Mouse (Mus musculus) intestine, embryonic 14.5 days (tissue): ENCODE measurements around the gene Cldn14. TPM values are rescaled to one million over a fixed set of nuclear protein-coding genes. Genes with fewer than 3 reads are reported as not detected.

Source experiments
- ATAC-seq: fragments of 200-750 bp; cut with Nextera tagmentation; replicated peaks from 2 replicates; pipeline ENCODE4 v1.8.0; 2017; ENCODE audit warnings: low read depth, moderate number of reproducible peaks, moderate TSS enrichment, moderate library complexity; ENCODE audit not compliant: low FRiP score, low TSS enrichment
- DNase-seq: peaks from one replicate; pipeline ENCODE4 v3.0.0-alpha.2; 2018; ENCODE audit warnings: low spot score
- H3K27ac ChIP-seq: fragments of 300-500 bp; sonication (generic); 2 replicates; pipeline ENCODE4 v1.5.1; 2014; ENCODE audit warnings: low read depth, mild to moderate bottlenecking, control low read depth
- H3K27me3 ChIP-seq: fragments of 300-500 bp; sonication (generic); replicated peaks from 2 replicates; pipeline ENCODE4 v1.6.1; 2014; ENCODE audit warnings: low read length, control low read depth; ENCODE audit not compliant: control insufficient read depth, insufficient read depth
- H3K36me3 ChIP-seq: fragments of 300-500 bp; sonication (generic); 2 replicates; pipeline ENCODE4 v1.6.1; 2014; ENCODE audit warnings: low read length, control low read depth; ENCODE audit not compliant: control insufficient read depth, insufficient read depth
- H3K4me1 ChIP-seq: fragments of 300-500 bp; sonication (generic); replicated peaks from 2 replicates; pipeline ENCODE4 v1.6.1; 2014; ENCODE audit warnings: low read length, control low read depth, mixed read lengths; ENCODE audit not compliant: control insufficient read depth, insufficient read depth
- H3K4me2 ChIP-seq: fragments of 300-500 bp; sonication (generic); 2 replicates; pipeline ENCODE4 v1.6.1; 2014; ENCODE audit warnings: low read length
- H3K4me3 ChIP-seq: fragments of 300-500 bp; sonication (generic); 2 replicates; pipeline ENCODE4 v1.5.1; 2014; ENCODE audit warnings: low read depth, low read length, control low read depth, mixed read lengths
- H3K9ac ChIP-seq: fragments of 300-500 bp; sonication (generic); 2 replicates; pipeline ENCODE4 v1.6.1; 2014; ENCODE audit warnings: mild to moderate bottlenecking, low read length
- H3K9me3 ChIP-seq: fragments of 300-500 bp; sonication (generic); 2 replicates; pipeline ENCODE4 v1.6.1; 2016; ENCODE audit warnings: low read length, control low read depth; ENCODE audit not compliant: control insufficient read depth
- WGBS: fragments of 180-500 bp; shearing (Covaris S2); extraction: QIAGEN DNeasy Blood & Tissue Kit; methylation state at CpG from one replicate; pipeline ENCODE4 v1.1.7; 2014; 5-methylcytosine and 5-hydroxymethylcytosine counted together
- polyA plus RNA-seq: library from polyadenylated mRNA; unstranded; fragments of >200 nt; fragmentation: Nextera tagmentation; extraction: Ambion mirVana; gene quantifications from 2 replicates; pipeline ENCODE4 v1.2.1, GENCODE M21; 2014

Gene Cldn14
- polyA plus RNA-seq, 1 experiment from 2014 or later: 0.14 TPM

DNA sequence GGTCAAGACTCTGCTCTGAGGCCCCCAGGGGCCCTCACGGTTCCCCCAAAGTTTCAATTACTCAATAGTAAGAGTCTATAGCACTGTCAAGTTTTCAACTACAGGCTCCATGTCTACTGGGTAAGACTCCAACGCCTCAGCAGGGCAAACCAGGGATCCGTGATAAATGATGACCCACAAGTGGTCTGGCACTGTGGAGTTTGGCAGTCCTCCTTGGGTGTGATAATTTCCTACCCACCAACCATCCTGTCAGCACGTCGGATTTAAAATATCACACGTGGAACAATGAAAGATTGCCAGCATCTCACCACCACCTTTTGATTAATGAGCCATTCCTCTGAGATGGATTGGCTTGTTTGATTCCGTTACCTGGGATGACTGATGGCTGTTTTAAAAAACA lies 51.7 kb downstream of the Cldn14 start:
- Histone ChIP-seq H3K36me3 (no peaks in the 10 kb centered on the region), H3K27me3 (no peaks in the 10 kb centered on the region), H3K9ac (no peak overlapping the region), H3K4me1 (peaks cover 9% of the 10 kb centered on the region; the same call in 1 of the 2 replicates), H3K4me2 (no peak overlapping the region), H3K27ac (no peak overlapping the region), H3K9me3 (no peaks in the 10 kb centered on the region), H3K4me3 (no peak overlapping the region)
- 78% methylated on average over 7 of the region's 7 CpGs for WGBS
- ATAC-seq: no peak
- DNase-seq: no peak

DNA sequence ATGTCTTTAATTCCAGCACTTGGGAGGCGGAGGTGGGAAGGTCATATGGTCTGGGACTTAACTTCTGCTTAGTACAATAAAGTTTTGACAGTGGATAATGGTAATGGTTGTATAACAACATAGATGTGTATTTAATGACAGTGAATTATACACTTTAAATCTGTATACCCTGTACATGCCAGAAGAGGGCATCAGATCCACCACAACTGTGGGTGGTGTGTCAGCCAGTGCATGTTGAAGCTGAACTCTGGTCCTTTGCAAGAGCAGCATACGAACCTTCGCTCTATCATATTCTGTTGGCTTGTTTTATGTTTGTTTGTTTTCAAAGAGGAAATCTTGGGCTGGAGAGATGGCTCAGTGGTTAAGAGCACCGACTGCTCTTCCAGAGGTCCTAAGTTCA lies 61.2 kb downstream of the Cldn14 start:
- 87% methylated on average over 4 of the region's 4 CpGs for WGBS
- Histone ChIP-seq H3K36me3 (no peaks in the 10 kb centered on the region), H3K9me3 (no peaks in the 10 kb centered on the region), H3K4me1 (peaks cover 10% of the 10 kb centered on the region), H3K4me3 (no peak overlapping the region), H3K4me2 (no peak overlapping the region), H3K9ac (no peak overlapping the region), H3K27me3 (0 out of 2 replicates have a peak, but pooled peaks cover 7% of the 10 kb centered on the region), H3K27ac (no peak overlapping the region)
- ATAC-seq (no peak), DNase-seq (no peak)

DNA sequence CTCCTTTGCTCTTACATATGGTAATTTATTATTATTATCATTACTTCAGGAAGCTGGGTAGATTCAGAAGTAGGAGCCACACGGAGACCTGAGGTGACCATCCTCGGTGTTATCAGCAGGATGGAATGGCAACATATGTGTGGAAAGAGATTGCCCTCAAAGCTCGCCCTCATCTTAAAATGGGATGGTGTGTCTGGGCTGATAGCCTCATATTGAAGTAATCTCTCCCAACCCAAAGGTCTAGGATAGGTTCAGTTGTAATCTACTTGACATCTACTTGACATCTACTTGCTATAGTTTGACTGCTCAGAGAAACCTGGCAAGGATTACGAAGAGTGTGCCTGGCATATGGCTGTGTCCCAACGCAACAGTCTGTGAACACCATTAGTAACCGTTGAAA lies 64.3 kb downstream of the Cldn14 start:
- WGBS: 81% methylated on average over 6 of the region's 6 CpGs
- H3K4me1 ChIP-seq: peaks cover 8% of the 10 kb centered on the region
- DNase-seq: no peak
- H3K27me3 ChIP-seq: 0 out of 2 replicates have a peak, but pooled peaks cover 7% of the 10 kb centered on the region
- H3K9ac ChIP-seq: no peak overlapping the region
- H3K4me3 ChIP-seq: no peak overlapping the region
- ATAC-seq: no peak
- no peaks in the 10 kb centered on the region for H3K9me3 ChIP-seq
- no peak overlapping the region for H3K27ac ChIP-seq
- H3K36me3 ChIP-seq: no peaks in the 10 kb centered on the region
- H3K4me2 ChIP-seq: no peak overlapping the region

DNA sequence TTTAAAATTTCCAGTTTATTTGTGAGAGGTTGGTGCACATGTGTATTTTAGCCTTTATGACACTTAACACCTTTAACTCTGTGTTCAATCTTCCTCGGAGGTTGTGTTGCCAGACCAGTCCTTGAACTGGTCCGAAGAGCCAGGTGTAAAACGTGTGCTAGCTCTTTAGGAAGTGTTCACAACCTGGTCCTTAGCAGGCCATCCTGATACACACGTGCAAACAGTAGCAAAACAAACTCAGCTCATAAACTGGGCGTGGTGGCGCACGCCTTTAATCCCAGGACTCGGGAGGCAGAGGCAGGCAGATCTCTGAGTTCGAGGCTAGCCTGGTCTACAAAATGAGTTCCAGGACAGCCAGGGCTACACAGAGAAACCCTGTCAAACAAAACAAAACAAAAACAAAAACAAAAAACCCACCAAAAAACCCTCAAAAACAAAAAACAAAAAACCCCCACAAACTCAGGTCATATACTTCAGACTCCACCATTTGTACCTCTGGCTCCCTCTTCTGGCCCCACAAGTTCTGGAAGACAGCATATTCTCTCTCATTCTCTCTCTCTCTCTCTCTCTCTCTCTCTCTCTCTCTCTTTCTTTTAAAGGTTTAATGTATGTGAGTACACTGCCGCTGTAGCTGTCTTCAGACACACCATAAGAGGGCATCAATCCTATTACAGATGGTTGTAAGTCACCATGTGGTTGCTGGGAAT lies 65.7 kb downstream of the Cldn14 start:
- Histone ChIP-seq H3K4me3 (no peak overlapping the region), H3K9me3 (no peaks in the 10 kb centered on the region), H3K27ac (no peak overlapping the region), H3K4me1 (peaks cover 8% of the 10 kb centered on the region), H3K9ac (no peak overlapping the region), H3K27me3 (0 out of 2 replicates have a peak, but pooled peaks cover 7% of the 10 kb centered on the region), H3K36me3 (no peaks in the 10 kb centered on the region), H3K4me2 (no peak overlapping the region)
- ATAC-seq (no peak), DNase-seq (no peak)
- WGBS: 86% methylated on average over 10 of the region's 10 CpGs

DNA sequence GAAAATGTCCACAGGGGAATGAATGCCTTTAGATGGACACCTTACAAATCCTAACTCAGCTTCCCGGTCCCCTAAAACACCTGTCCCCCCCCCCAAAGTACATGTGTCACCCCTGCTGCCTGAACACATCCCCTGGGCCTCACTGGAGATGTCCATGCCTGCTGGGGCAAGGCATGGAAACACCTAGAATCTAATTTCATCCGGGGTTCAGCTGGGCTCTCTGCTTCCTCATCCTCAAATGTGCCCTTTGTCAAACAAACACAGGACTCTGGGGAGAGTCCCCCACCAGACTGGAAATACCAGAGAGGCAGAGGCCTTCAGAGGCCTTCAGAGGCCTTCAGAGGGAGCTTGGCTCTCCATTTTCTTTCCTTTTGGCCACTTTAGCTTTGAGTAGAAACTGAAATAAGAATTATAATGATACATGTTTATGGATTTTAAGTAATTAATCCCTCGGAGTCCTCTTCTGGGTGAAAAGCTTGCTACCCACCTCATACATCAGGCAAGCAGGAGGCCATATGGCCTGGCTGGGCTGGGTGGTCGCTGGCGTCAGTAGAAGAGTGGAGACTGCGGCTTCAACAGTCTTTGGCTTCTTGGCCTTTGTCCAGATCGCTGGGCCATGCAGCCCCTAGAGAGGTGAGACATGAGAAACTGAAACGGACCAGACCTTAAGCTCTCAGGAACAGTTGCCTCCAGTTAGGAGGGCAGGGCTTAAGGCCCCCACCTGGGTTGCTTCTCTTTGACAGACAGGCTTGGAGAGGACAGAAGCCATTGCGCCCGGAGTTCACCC lies 66.7 kb downstream of the Cldn14 start:
- Histone ChIP-seq H3K4me2 (no peak overlapping the region), H3K27me3 (peaks cover 11% of the 10 kb centered on the region; the same call in 1 of the 2 replicates), H3K4me3 (no peak overlapping the region), H3K9me3 (no peaks in the 10 kb centered on the region), H3K4me1 (peaks cover 8% of the 10 kb centered on the region), H3K27ac (no peak overlapping the region), H3K9ac (no peak overlapping the region), H3K36me3 (no peaks in the 10 kb centered on the region)
- no peak for DNase-seq
- ATAC-seq: no peak
- WGBS: 63% methylated on average over 10 of the region's 10 CpGs

DNA sequence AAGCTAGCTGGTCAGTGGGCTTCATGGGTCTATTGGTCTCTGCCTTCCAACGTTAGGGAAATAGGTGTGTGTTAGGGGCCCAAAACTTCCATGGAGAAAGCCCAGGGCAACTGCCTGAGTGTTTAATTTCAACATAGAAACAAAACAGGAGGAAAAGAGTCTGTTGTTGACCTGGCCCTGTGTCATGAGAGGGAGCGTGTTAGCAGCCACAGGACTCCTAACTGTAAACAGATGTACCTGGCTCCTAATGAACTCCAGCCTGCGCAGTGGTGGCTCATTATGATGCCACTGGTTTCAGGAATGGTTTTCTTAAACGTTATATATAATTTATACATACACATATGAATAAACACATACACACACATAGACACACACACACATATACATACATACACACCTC lies 68.7 kb downstream of the Cldn14 start:
- Histone ChIP-seq H3K4me3 (no peak overlapping the region), H3K9ac (no peak overlapping the region), H3K27ac (no peak overlapping the region), H3K27me3 (peaks cover 18% of the 10 kb centered on the region), H3K4me1 (peaks cover 8% of the 10 kb centered on the region), H3K4me2 (no peak overlapping the region), H3K9me3 (no peaks in the 10 kb centered on the region), H3K36me3 (no peaks in the 10 kb centered on the region)
- no peak for DNase-seq
- 65% methylated on average over 4 of the region's 4 CpGs for WGBS
- ATAC-seq: no peak

DNA sequence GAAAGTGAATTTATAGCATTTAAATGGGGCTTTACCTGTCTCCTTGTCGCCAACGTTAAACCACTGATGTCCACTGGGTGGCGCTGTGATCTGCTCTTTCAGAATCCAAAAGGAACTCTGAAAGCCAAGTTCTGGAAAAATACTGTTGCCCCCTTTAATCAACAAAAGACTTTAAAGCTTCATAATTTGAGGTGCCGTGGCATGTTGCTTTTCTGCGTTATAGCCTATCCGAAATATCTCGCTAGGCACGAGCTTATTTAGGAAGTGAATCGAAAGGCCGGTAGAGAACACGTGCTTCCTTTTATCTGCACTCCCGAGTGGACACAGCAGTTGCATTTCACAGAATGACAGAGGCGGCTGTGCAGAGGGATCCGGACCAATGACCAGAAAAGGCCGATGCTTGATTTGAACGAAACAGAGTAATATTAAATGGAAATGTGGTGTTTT lies 70.2 kb downstream of the Cldn14 start:
- Histone ChIP-seq H3K4me2 (peak overlapping the region; percentile 52), H3K4me3 (peak overlapping the region; percentile 33; the same call in 1 of the 2 replicates), H3K27ac (no peak overlapping the region), H3K9me3 (no peaks in the 10 kb centered on the region), H3K36me3 (no peaks in the 10 kb centered on the region), H3K4me1 (peaks cover 8% of the 10 kb centered on the region), H3K27me3 (peaks cover 21% of the 10 kb centered on the region), H3K9ac (no peak overlapping the region)
- DNase-seq: peak; percentile 95
- ATAC-seq: no peak
- WGBS: 12% methylated on average over 16 of the region's 16 CpGs

DNA sequence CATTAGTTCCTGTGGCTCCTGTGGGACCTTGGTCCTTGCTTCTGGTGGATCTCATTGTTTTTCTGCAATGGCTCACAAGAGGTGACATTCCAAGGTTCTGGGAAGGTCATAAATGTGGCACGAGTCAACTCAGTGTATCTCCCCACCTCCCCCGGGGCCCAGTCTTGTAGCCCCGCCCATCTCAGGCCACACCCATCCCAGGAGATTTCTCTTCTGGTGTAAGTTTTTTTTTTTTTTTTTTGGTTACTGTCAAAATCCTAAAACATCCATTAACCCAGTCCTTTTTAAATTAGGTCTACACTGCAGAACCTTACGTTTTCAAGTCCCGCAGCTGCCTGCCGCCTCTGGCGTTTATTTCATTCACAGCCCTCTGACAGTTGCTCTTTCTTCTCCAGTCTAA lies 73.6 kb downstream of the Cldn14 start:
- 25% methylated on average over 7 of the region's 7 CpGs for WGBS
- ATAC-seq (no peak), DNase-seq (no peak)
- H3K4me2 ChIP-seq: peak overlapping the region; percentile 20; the same call in 1 of the 2 replicates
- H3K9me3 ChIP-seq: no peaks in the 10 kb centered on the region
- H3K27ac ChIP-seq: no peak overlapping the region
- no peak overlapping the region for H3K9ac ChIP-seq
- no peaks in the 10 kb centered on the region for H3K36me3 ChIP-seq
- H3K27me3 ChIP-seq: peaks cover 21% of the 10 kb centered on the region
- no peaks in the 10 kb centered on the region; the same call in 1 of the 2 replicates for H3K4me1 ChIP-seq
- no peak overlapping the region for H3K4me3 ChIP-seq
